Mouse (Mus musculus) C2C12 (cell line): ENCODE measurements around the gene BC107364.

ENCODE experiments used
- CTCF ChIP-seq: IDR thresholded peaks from one replicate; pipeline ENCODE4 v1.5.1; 2011; ENCODE audit not compliant: control insufficient read depth, insufficient read depth, insufficient read length
- MAX ChIP-seq: IDR thresholded peaks from one replicate; pipeline ENCODE4 v1.6.1; 2011; ENCODE audit warnings: mild to moderate bottlenecking, control low read depth
- MYOD1 ChIP-seq: IDR thresholded peaks from one replicate; pipeline ENCODE4 v1.6.1; 2011; ENCODE audit warnings: low read depth; ENCODE audit not compliant: control insufficient read depth, insufficient read length

GRCm38 (mm10) chr3:96432207-96432606, 19.9 kb downstream of the BC107364 start:
- TF ChIP-seq CTCF (no peak), MYOD1 (no peak), MAX (no peak)
